Mouse (Mus musculus) E14TG2a.4 (cell line): Measurements from ENCODE around the gene Pilra.

Experiments
- CTCF ChIP-seq: conservative IDR thresholded peaks from 2 replicates; pipeline ENCODE4 v1.5.1; 2014; ENCODE audit warnings: low read length
- POU5F1 ChIP-seq: IDR thresholded peaks from 2 replicates; pipeline ENCODE4 v1.6.1; 2014; ENCODE audit warnings: low read length, borderline replicate concordance

GRCm38 (mm10) chr5:137788171-137788570 lies 47.9 kb downstream of the Pilra start:
- TF ChIP-seq CTCF (no peak), POU5F1 (no peak)
